Mouse (Mus musculus) stomach, postnatal 0 days (tissue): ENCODE results near the gene Sebox.

Experiments used
- CTCF ChIP-seq: IDR thresholded peaks from 2 replicates; pipeline ENCODE4 v1.5.1; 2016; ENCODE audit warnings: antibody characterized with exemption, low read depth, mild to moderate bottlenecking, moderate library complexity
- EP300 ChIP-seq: optimal IDR thresholded peaks from 2 replicates; pipeline ENCODE3; 2016; ENCODE audit warnings: antibody characterized with exemption

GRCm38 (mm10) chr11:78524838-78525237 is 21.6 kb downstream of the Sebox start:
- TF ChIP-seq CTCF (no peak), EP300 (no peak)
